Mouse (Mus musculus) cerebellum, adult 2 months (tissue): ENCODE data around the gene Glul. TPM values are rescaled to one million over a fixed set of nuclear protein-coding genes. Genes with fewer than 3 reads are reported as not detected.

Experiments used
- DNase-seq, 2 experiments: peaks; one replicate each; pipeline ENCODE4 v3.0.0; 2021
- H3K27ac ChIP-seq: fragments of 200-500 bp; 2 replicates; pipeline ENCODE4 v1.5.1; 2012; ENCODE audit warnings: low read length, control low read depth, inconsistent platforms; ENCODE audit not compliant: insufficient read depth
- H3K27me3 ChIP-seq: fragments of 200-500 bp; 2 replicates; pipeline ENCODE4 v1.6.1; 2012; ENCODE audit warnings: inconsistent platforms, mild to moderate bottlenecking, low read length, moderate library complexity; ENCODE audit not compliant: control insufficient read depth, insufficient read depth
- H3K4me1 ChIP-seq: fragments of 200-500 bp; 2 replicates; pipeline ENCODE4 v1.6.1; 2011; ENCODE audit warnings: low read length; ENCODE audit not compliant: control insufficient read depth, insufficient read depth
- H3K4me3 ChIP-seq: fragments of 200-500 bp; replicated peaks from 2 replicates; pipeline ENCODE3; 2011; ENCODE audit warnings: mild to moderate bottlenecking, low read depth, low read length, control low read depth; ENCODE audit not compliant: insufficient read depth
- CTCF ChIP-seq: fragments of 200-500 bp; IDR thresholded peaks from 2 replicates; pipeline ENCODE4 v1.5.1; 2011; ENCODE audit warnings: low read depth, mild to moderate bottlenecking, control low read depth, low read length, moderate library complexity, borderline replicate concordance; ENCODE audit not compliant: insufficient read depth
- POLR2A ChIP-seq: fragments of 200-500 bp; IDR thresholded peaks from 2 replicates; pipeline ENCODE4 v1.6.1; 2011; ENCODE audit warnings: low read length, control low read depth, borderline replicate concordance; ENCODE audit not compliant: insufficient read depth
- WGBS: fragments of 180-500 bp; shearing (Covaris S2); methylation state at CpG from one replicate; pipeline ENCODE4 v1.1.7; 2018; 5-methylcytosine and 5-hydroxymethylcytosine counted together
- polyA plus RNA-seq: library from polyadenylated mRNA; depleted of rRNA; stranded (reverse); fragments of >200 nt; gene quantifications from 2 replicates; pipeline ENCODE4 v1.2.3, GENCODE M21; 2012

The Glul gene
- polyA plus RNA-seq, 1 experiment, result 1,402 TPM

DNA sequence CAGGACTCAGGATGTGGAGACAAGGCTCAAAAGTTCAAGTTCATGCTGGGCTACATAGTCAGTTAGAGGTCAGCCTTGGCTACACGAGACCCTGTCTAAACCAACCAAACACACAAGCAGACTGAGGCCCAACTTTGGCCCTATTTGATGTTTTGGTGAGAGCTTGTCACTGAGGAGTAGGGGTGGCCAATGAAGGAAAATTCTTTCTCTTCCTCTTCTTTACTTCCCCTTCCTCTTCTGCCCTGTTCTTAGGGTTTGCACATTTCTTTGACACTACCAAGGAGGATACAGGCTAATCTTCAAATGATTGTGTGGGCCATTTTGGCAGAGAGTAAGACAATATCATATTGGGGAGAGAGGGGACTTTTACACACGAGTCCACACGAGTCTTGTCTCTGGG lies 14.1 kb downstream of the Glul start:
- Histone ChIP-seq H3K27ac (no peak overlapping the region), H3K27me3 (no peaks in the 10 kb centered on the region), H3K4me3 (no peak overlapping the region), H3K4me1 (no peaks in the 10 kb centered on the region)
- DNase-seq, result no peak
- TF ChIP-seq CTCF, result no peak
- WGBS, result 80% methylated on average over 3 of the region's 3 CpGs

- Histone ChIP-seq H3K4me1 (no peaks in the 10 kb centered on the region), H3K27me3 (no peaks in the 10 kb centered on the region), H3K27ac (no peak overlapping the region), H3K4me3 (no peak overlapping the region)
- WGBS, result 59% methylated on average over 3 of the region's 3 CpGs
- TF ChIP-seq CTCF (no peak), POLR2A (no peak)
- DNase-seq, result no peak
These were observed 18.9 kb downstream of the Glul start for GRCm38 (mm10) chr1:153918521-153919206.

DNA sequence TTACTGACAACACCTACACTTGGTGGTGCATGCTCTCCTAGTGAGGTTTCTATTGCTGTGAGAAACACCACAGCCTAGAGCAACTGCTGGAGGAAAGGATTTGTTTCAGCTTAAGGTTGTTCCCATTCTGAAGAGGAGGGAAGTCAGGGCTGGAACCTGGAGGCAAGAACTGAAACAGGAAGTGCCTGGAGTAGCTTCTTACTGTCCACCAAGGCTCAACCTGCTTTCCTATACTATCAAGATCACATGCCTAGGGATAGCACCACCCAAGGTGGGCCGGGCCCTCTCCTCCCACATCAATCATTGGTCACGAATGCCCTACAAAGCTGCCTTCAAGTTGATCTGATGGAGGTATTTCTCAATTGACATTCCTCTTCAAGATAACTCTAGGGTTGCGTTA lies 21.9 kb downstream of the Glul start:
- 92% methylated on average over 3 of the region's 3 CpGs for WGBS
- TF ChIP-seq POLR2A, result no peak
- TF ChIP-seq CTCF, result no peak
- Histone ChIP-seq H3K27ac (no peak overlapping the region), H3K4me1 (no peaks in the 10 kb centered on the region), H3K27me3 (no peaks in the 10 kb centered on the region), H3K4me3 (no peak overlapping the region)
- DNase-seq, result no peak

GRCm38 (mm10) chr1:153922571-153923021 lies 22.9 kb downstream of the Glul start:
- no peaks in the 10 kb centered on the region for H3K27me3 ChIP-seq
- no peak overlapping the region for H3K4me3 ChIP-seq
- TF ChIP-seq CTCF (no peak), POLR2A (no peak)
- 21% methylated on average over 5 of the region's 5 CpGs for WGBS
- DNase-seq, result no peak
- no peak overlapping the region for H3K27ac ChIP-seq
- H3K4me1 ChIP-seq, result no peaks in the 10 kb centered on the region

- 87% methylated on average over 6 of the region's 6 CpGs for WGBS
- no peaks in the 10 kb centered on the region for H3K27me3 ChIP-seq
- H3K4me1 ChIP-seq, result no peaks in the 10 kb centered on the region
- DNase-seq, result no peak
- no peak overlapping the region for H3K27ac ChIP-seq
- TF ChIP-seq POLR2A (no peak), CTCF (no peak)
- no peak overlapping the region for H3K4me3 ChIP-seq
These were observed 24.9 kb downstream of the Glul start for GRCm38 (mm10) chr1:153924395-153925385.

GRCm38 (mm10) chr1:153930431-153930830 lies 30.7 kb downstream of the Glul start:
- no peak for DNase-seq
- Histone ChIP-seq H3K4me3 (no peak overlapping the region), H3K27ac (no peak overlapping the region), H3K27me3 (no peaks in the 10 kb centered on the region), H3K4me1 (no peaks in the 10 kb centered on the region)
- whole genome bisulfite sequencing, result 78% methylated on average over 2 of the region's 2 CpGs
- TF ChIP-seq CTCF (no peak), POLR2A (no peak)

DNA sequence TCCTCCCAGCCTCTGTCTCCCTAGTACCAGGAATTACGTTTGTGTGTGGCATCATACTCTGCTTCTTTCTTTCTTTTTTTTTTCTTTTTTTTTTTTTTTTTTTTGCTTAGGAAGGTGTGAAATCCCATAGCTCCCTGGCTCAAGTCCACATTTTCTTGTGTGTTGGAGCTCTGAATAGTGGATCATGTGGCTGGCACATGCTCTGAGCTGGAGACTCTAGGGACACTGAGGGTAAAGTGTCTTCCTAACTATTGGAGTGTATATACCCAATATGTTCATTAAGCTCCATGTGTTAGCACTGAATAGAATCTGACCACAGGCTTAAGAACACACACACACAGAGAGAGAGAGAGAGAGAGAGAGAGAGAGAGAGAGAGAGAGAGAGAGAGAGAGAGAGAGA lies 34.0 kb downstream of the Glul start:
- H3K4me3 ChIP-seq, result no peak overlapping the region
- 23% methylated on average over 1 of the region's 1 CpGs for WGBS
- H3K27me3 ChIP-seq, result no peaks in the 10 kb centered on the region
- H3K27ac ChIP-seq, result no peak overlapping the region
- TF ChIP-seq POLR2A (no peak), CTCF (no peak)
- no peak for DNase-seq
- H3K4me1 ChIP-seq, result no peaks in the 10 kb centered on the region

DNA sequence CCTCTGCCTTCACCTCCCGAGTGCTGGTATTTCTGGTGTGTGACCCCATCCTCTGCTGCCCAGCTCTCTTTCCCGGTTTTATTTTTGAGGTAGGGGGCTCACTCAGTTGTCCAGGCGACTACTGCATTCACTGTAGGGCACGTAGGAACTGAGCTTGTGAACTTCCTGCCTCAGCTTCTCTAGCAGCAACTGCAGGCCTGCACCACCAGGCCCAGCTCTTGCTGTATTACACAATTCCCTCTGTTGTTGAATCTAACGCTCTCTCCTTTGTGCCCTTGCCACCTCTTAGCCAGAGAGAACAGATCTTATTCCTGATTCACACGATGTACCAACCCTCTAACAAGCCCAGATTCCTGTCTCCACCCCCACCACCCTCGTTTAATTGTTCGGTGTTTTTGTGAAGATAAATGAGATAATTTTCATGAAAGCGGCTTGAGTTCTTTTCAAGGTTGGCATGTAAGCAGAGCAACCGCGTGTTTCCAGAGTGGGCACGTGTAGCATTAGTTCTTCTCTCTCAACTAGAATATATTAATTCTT lies 36.2 kb downstream of the Glul start:
- no peaks in the 10 kb centered on the region for H3K4me1 ChIP-seq
- H3K4me3 ChIP-seq, result no peak overlapping the region
- no peaks in the 10 kb centered on the region for H3K27me3 ChIP-seq
- no peak overlapping the region for H3K27ac ChIP-seq
- no peak for DNase-seq
- no peak for TF ChIP-seq CTCF
- TF ChIP-seq POLR2A, result no peak
- 82% methylated on average over 12 of the region's 12 CpGs for WGBS
